Mouse (Mus musculus) embryonic facial prominence, embryonic 12.5 days (tissue): ENCODE results near the gene Irf3. TPM values are rescaled to one million over a fixed set of nuclear protein-coding genes. Genes with fewer than 3 reads are reported as not detected.

Experiments
- ATAC-seq: fragments of 200-750 bp; cut with Nextera tagmentation; 2 replicates; pipeline ENCODE4 v1.8.0; 2017; ENCODE audit not compliant: insufficient number of reproducible peaks, insufficient read depth, low FRiP score, low TSS enrichment
- H3K27ac ChIP-seq: fragments of 300-500 bp; sonication (generic); 2 replicates; pipeline ENCODE4 v1.5.1; 2016; ENCODE audit warnings: mild to moderate bottlenecking
- H3K27me3 ChIP-seq: fragments of 300-500 bp; sonication (generic); 2 replicates; pipeline ENCODE4 v1.6.1; 2016; ENCODE audit warnings: mild to moderate bottlenecking, moderate library complexity
- H3K36me3 ChIP-seq: fragments of 300-500 bp; sonication (generic); 2 replicates; pipeline ENCODE4 v1.6.1; 2016; ENCODE audit warnings: mild to moderate bottlenecking
- H3K4me1 ChIP-seq: fragments of 300-500 bp; sonication (generic); 2 replicates; pipeline ENCODE4 v1.6.1; 2016
- H3K4me2 ChIP-seq: fragments of 300-500 bp; sonication (generic); replicated peaks from 2 replicates; pipeline ENCODE4 v1.6.1; 2016; ENCODE audit warnings: mild to moderate bottlenecking, moderate library complexity
- H3K4me3 ChIP-seq: fragments of 300-500 bp; sonication (generic); 2 replicates; pipeline ENCODE4 v1.5.1; 2016; ENCODE audit warnings: mild to moderate bottlenecking
- H3K9ac ChIP-seq: fragments of 300-500 bp; sonication (generic); 2 replicates; pipeline ENCODE4 v1.6.1; 2016; ENCODE audit warnings: mild to moderate bottlenecking, moderate library complexity
- H3K9me3 ChIP-seq: fragments of 300-500 bp; sonication (generic); 2 replicates; pipeline ENCODE4 v1.6.1; 2016; ENCODE audit warnings: mild to moderate bottlenecking, moderate library complexity
- WGBS: fragments of 180-500 bp; shearing (Covaris S2); methylation state at CpG from one replicate; pipeline ENCODE4 v1.1.7; 2016; 5-methylcytosine and 5-hydroxymethylcytosine counted together
- polyA plus RNA-seq: library from polyadenylated mRNA; unstranded; fragments of >200 nt; fragmentation: Nextera tagmentation; extraction: Ambion mirVana; gene quantifications from 2 replicates; pipeline ENCODE4 v1.2.1, GENCODE M21; 2016

Irf3 gene
- polyA plus RNA-seq, 1 experiment from 2014 or later, result 93.3 TPM

DNA sequence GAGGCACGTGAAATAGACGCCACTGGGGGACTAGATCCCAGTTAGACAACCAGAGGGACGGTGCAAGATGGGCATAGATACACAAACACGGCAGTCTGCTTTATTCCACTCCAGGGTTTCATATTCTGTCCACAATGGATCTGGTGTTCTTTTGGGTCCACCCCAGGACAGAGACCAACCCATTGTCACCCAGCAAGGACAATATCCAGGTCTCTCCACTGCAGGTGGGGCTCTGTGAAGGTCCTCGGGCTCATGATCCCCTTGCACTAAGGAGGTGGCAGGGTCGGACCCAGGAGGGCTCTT is 22.4 kb upstream of the Irf3 start:
- Histone ChIP-seq H3K36me3 (peaks cover 49% of the 10 kb centered on the region), H3K27me3 (no peaks in the 10 kb centered on the region), H3K9me3 (no peaks in the 10 kb centered on the region), H3K4me3 (peak overlapping the region; percentile 52; the same call in 1 of the 2 replicates), H3K4me2 (peak overlapping the region; percentile 77), H3K9ac (no peak overlapping the region), H3K4me1 (peaks cover 21% of the 10 kb centered on the region), H3K27ac (peak overlapping the region; percentile 65)
- ATAC-seq, result 0 out of 2 replicates have a peak, but pooled peaks have one; percentile 29
- 20% methylated on average over 6 of the region's 6 CpGs for WGBS

DNA sequence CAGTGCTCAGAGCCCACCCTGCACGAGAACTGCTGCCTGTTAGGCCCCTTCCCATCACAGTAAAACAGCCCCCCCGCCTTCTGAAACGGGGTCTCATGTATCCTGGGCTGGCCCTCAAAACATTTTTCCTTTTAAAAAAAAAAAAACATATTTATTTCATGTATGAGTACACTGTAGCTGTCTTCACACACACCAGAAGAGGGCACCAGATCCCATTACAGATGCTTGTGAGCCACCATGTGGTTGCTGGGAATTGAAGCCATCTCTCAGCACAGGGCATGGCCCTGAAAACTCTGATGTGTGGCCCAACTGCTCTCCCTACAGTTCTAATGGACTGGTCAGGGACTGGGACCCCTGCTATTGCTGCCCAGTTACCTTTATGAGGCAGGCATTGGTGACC is 19.1 kb upstream of the Irf3 start:
- no peak overlapping the region for H3K27ac ChIP-seq
- no peaks in the 10 kb centered on the region for H3K9me3 ChIP-seq
- no peak overlapping the region for H3K4me2 ChIP-seq
- no peak for ATAC-seq
- H3K27me3 ChIP-seq, result no peaks in the 10 kb centered on the region
- no peak overlapping the region for H3K4me3 ChIP-seq
- peaks cover 77% of the 10 kb centered on the region for H3K36me3 ChIP-seq
- H3K4me1 ChIP-seq, result peaks cover 7% of the 10 kb centered on the region
- H3K9ac ChIP-seq, result no peak overlapping the region
- 90% methylated on average over 3 of the region's 3 CpGs for WGBS

DNA sequence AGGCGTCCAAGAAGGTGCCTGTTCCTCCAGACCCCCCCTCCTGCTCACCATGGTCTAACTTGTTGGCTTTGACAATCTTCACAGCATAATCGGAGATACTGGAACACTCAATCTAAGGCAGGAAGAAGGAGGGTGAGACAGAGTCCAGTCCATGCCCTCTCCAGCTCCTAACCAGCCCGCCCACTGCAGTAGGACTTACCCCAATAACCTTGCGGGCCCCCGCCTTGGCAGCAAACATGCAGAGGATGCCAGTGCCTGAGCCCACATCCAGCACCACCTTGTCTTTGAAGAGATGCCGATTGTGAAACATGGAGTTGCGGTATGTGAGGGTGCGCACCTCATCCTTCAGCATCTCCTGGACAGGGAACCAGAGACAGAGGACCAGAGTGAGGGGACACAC is 15.9 kb upstream of the Irf3 start:
- H3K27ac ChIP-seq, result no peak overlapping the region
- no peaks in the 10 kb centered on the region for H3K27me3 ChIP-seq
- no peaks in the 10 kb centered on the region for H3K9me3 ChIP-seq
- no peak for ATAC-seq
- no peak overlapping the region for H3K4me2 ChIP-seq
- no peak overlapping the region for H3K4me3 ChIP-seq
- H3K9ac ChIP-seq, result 0 out of 2 replicates have a peak overlapping the region, but pooled peaks have one; percentile 4
- peaks cover 64% of the 10 kb centered on the region for H3K36me3 ChIP-seq
- H3K4me1 ChIP-seq, result peaks cover 18% of the 10 kb centered on the region
- WGBS, result 95% methylated on average over 8 of the region's 8 CpGs

DNA sequence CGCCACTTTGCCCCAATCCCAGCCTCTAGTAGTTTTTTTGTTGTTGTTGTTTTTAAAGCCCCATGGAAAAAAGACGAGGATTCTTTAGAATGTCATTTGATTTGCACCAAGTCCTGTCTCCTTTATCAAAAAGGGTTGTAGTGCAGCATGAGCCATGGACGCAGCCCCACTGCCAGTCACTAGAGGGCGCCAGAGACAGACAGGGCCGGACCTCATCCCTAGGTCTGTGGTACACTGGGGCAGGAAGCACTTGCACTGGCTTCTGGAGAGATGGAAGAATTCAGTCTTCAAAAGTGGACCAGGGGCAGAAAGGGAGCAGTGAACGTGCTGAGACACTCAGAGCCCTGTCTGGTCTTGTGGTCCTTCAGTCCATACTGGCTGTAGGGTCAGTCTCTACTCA is 14.4 kb upstream of the Irf3 start:
- Histone ChIP-seq H3K9me3 (no peaks in the 10 kb centered on the region), H3K9ac (no peak overlapping the region), H3K27me3 (no peaks in the 10 kb centered on the region), H3K27ac (no peak overlapping the region), H3K4me1 (peaks cover 19% of the 10 kb centered on the region), H3K36me3 (peaks cover 48% of the 10 kb centered on the region), H3K4me3 (no peak overlapping the region), H3K4me2 (no peak overlapping the region)
- WGBS, result 39% methylated on average over 6 of the region's 6 CpGs
- ATAC-seq, result no peak

DNA sequence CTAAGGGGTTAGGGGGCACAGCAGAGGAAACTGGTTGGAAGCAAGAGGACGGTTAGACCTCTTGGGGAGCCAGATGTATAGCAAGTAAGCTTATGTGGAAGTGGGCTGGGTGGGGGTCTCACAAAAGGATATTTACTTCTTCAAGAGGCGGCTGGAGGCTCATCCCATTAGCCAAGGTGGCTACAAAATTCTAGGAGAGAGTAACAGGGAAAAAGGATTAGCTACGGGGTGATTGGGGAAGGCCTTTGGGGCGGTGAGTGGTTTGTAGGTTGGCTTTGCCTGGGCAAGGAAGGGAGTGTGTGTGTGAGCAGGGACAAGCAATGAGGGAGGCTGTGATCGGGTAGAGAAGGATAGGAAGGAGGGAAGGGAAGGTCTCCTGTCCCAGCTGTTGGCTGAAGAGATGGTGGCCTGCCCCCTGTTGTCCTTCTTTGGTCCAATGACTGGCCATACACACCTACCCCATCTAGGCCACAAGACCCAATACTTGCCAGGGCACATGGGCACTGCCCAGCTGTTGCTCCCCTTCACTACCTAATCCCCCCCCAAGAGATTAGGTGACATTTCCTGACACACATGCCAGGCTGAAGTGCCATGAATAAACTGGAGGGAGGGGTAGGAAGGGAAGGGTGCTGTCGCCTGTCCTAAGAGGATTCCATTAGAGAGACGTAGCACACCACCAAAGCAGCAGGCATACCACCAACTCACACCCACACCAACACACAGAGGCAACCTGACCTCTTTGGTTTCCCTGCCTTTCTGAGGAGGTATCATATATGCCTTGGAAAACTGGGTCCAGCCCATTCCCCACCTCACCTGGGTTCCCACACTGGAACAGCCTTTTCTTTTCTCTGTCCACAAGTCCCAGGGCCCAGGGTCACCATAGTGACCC is 13.3 kb upstream of the Irf3 start:
- no peaks in the 10 kb centered on the region for H3K9me3 ChIP-seq
- 0 out of 2 replicates have a peak overlapping the region, but pooled peaks have one; percentile 96 for H3K4me3 ChIP-seq
- H3K9ac ChIP-seq, result peak overlapping the region; percentile 25; the same call in 1 of the 2 replicates
- peak overlapping the region; percentile 67 for H3K4me2 ChIP-seq
- ATAC-seq, result no peak
- H3K36me3 ChIP-seq, result peaks cover 37% of the 10 kb centered on the region
- H3K27me3 ChIP-seq, result no peaks in the 10 kb centered on the region
- 80% methylated on average over 7 of the region's 7 CpGs for WGBS
- peaks cover 25% of the 10 kb centered on the region for H3K4me1 ChIP-seq
- peak overlapping the region; percentile 48; the same call in 1 of the 2 replicates for H3K27ac ChIP-seq

DNA sequence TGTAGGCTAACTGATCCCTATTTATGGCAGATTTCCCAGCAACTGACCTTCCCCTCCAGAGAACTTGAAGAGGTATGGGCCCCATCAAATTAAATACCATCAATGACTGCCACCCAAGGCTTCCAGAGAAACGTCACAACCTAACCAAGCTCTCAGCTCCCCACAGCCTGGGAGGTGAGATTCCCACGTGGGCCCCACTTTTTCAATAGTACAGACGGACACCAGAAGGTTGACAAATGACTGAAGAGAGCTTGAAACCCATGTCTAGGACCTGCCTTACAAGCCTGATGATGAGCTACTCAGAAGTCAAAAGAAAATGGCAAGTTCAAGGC is 12.6 kb upstream of the Irf3 start:
- ATAC-seq, result no peak
- Histone ChIP-seq H3K27ac (peak overlapping the region; percentile 31; the same call in 1 of the 2 replicates), H3K9ac (peak overlapping the region; percentile 25; the same call in 1 of the 2 replicates), H3K4me1 (peaks cover 25% of the 10 kb centered on the region), H3K4me2 (peak overlapping the region; percentile 67), H3K9me3 (no peaks in the 10 kb centered on the region), H3K4me3 (peak overlapping the region; percentile 96), H3K36me3 (peaks cover 36% of the 10 kb centered on the region), H3K27me3 (no peaks in the 10 kb centered on the region)
- 49% methylated on average over 3 of the region's 3 CpGs for WGBS

DNA sequence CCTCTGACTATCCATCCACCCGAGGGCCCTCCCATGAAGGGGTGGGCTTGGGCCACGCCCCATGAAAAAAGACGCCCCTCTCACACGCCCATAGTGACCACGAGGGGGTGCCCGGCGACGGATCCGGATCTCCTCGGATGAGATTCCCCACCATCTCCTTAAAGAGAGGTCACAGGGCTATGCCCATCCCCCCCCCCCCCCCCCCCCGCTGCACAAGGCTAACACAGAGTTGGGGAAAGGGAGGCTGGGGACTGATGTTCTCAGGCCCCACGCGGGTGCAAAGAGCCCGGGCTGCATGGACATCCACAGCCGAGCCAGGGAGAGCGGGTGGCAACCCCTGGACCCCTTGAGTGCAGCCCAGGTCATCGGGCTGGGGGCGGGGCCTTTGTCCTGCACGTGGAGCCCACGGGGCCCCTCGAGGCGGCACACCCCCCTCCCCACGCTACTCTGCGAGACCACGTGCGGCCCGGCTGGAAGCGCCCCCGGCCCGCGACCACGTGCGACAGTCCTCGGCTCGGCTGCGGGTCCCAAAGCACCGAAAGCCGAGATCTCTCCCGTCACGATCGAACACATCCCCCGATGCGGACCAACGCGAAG is 11.8 kb upstream of the Irf3 start:
- H3K9ac ChIP-seq, result peak overlapping the region; percentile 97
- under 1% methylated on average over 44 of the region's 45 CpGs for WGBS
- peak overlapping the region; percentile 95 for H3K27ac ChIP-seq
- peak overlapping the region; percentile 67 for H3K4me2 ChIP-seq
- no peak for ATAC-seq
- no peaks in the 10 kb centered on the region for H3K27me3 ChIP-seq
- peaks cover 27% of the 10 kb centered on the region for H3K36me3 ChIP-seq
- peak overlapping the region; percentile 96 for H3K4me3 ChIP-seq
- no peaks in the 10 kb centered on the region for H3K9me3 ChIP-seq
- peaks cover 25% of the 10 kb centered on the region for H3K4me1 ChIP-seq

DNA sequence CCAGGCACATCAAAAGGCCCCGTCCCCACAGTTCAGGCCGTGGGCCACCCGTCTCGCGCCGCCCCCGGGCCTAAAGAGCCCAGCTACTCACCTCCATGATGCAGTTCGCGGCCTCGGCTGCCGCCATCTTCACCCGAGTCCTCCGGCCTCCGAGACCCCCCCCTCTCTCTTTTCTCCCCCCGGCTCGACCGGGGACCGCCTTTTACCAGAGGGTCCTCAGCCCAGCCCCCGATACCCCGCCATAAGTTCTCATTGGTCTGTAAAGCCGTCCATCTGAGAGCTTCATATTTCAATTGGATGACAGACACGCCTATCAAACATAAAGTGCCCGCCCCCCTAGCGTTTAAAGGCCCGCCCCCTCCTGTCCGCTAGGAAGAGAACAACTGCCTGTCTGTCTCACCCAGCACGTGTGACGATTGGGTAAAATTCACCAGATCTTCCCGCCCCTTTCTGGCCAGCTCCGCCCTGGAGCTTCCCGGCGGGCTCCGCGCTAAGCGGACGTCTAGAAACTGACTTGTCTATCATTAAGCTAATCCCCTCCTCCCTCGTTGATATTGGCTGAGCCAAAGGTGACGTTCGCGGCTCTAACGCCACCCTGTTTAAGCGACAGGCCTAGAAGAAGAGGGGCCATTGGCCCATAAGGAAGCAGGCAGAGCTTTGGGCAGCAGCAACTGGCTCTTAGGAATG is 11.1 kb upstream of the Irf3 start, which contains the start of gene Prmt1:
TSS of gene Prmt1 (minus strand) at position 377 of the 687 bp plus-strand sequence.
- Histone ChIP-seq H3K27ac (peak within 1 kb of the TSS; percentile 96), H3K9me3 (no peaks in the 10 kb centered on the region), H3K27me3 (no peaks in the 10 kb centered on the region), H3K36me3 (peaks cover 26% of the 10 kb centered on the region), H3K4me1 (peaks cover 25% of the 10 kb centered on the region), H3K4me3 (peak within 1 kb of the TSS; percentile 96), H3K9ac (peak within 1 kb of the TSS; percentile 97), H3K4me2 (peak within 1 kb of the TSS; percentile 67)
- ATAC-seq, result peak; percentile 97
- WGBS, result under 1% methylated on average over 42 of the region's 42 CpGs

DNA sequence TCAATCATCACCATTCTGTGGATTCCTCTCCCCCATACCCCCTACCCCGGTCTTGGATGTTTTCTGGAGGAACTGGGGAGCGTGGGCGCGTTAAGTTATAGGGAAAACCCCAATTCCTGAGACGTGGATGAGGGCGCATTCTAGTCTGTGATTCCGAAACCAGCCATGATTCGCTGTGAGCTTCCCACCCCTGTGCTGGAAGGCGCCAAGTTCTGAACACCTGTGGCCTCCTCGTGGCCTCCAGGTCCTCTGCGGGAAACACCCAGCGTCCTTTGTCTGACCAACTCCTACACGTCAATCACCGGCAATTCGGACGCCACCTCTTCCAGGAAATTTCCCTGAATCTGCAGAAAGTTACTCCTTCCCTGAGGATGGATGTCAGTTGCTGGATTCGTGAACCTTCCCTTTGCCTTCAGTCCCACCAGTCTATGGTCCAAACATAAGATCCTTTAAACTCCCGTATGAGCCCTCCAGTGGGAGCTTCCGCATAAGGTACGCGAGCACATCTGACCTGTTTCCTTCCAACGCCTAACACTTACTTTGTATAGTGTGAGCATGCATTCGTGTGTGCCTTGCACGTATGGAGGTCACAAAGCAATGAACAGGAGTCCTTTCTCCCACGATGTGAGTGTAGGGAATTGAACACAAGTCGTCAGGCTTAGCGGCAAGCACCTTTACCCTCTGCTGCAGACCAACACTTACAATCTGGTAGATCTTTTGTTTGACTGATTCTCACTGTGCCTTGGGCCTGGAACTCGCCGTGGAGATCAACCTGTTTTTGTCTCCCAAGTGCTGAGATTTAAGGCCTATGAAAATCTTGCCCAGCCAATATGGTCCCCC is 10.3 kb upstream of the Irf3 start:
- 1% methylated on average over 29 of the region's 29 CpGs for WGBS
- H3K4me1 ChIP-seq, result peaks cover 25% of the 10 kb centered on the region
- H3K4me3 ChIP-seq, result peak overlapping the region; percentile 96
- no peak; the same call in none of the 2 replicates for ATAC-seq
- H3K27ac ChIP-seq, result peak overlapping the region; percentile 96
- no peaks in the 10 kb centered on the region for H3K9me3 ChIP-seq
- H3K4me2 ChIP-seq, result peak overlapping the region; percentile 62
- H3K36me3 ChIP-seq, result peaks cover 26% of the 10 kb centered on the region
- peak overlapping the region; percentile 69 for H3K9ac ChIP-seq
- no peaks in the 10 kb centered on the region for H3K27me3 ChIP-seq

DNA sequence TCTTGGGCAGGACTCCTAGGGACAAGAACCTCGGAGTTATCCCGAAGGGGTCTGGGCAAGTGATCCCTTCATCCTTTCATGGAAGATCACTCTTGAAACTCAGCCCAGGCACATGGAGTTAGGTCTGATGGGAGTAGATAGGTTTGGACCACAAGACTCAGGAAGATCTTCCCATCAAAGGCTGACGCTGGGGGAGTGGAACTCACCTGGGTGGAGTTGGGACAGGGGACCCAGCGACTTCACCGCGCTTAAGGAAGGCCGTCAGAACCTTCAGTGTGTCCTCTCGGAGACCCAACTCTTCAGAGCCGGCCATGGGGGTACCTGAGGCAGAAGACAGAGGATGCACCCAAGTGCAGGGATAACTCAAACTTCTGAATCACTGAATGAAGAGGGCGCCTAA is 776 bp upstream of the Irf3 start:
- peaks cover 62% of the 10 kb centered on the region for H3K36me3 ChIP-seq
- no peak for ATAC-seq
- WGBS, result 11% methylated on average over 10 of the region's 10 CpGs
- no peaks in the 10 kb centered on the region for H3K27me3 ChIP-seq
- H3K4me3 ChIP-seq, result peak overlapping the region; percentile 74
- peaks cover 25% of the 10 kb centered on the region for H3K4me1 ChIP-seq
- peak overlapping the region; percentile 83 for H3K9ac ChIP-seq
- peak overlapping the region; percentile 89 for H3K4me2 ChIP-seq
- no peaks in the 10 kb centered on the region for H3K9me3 ChIP-seq
- peak overlapping the region; percentile 85 for H3K27ac ChIP-seq

DNA sequence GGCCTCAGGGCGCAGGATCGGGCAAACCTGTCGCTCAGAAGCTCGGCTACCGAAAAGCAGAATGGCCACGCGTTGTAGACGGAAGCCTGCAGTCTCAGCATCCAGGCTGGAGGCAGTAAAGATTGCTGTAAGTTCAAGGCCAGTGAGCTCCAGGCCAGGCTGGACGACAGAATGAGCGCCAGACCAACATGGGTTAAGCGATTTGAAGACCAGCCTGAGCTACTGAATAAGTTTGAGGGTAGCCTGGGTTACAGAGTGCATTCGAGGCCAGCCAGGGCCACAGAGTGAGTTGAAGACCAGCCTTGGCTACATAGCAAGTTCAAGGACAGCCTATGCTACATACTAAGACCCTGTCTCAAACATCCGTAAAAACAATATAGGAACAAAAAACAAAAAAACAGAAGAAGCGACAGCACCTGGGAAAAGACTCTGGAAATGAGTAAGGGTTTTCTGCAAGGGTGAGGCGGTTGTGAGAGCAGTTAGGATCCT is 536 bp downstream of the Irf3 start:
- H3K27me3 ChIP-seq, result no peaks in the 10 kb centered on the region
- H3K4me3 ChIP-seq, result peak overlapping the region; percentile 74
- H3K4me1 ChIP-seq, result peaks cover 25% of the 10 kb centered on the region
- H3K27ac ChIP-seq, result peak overlapping the region; percentile 85
- 4% methylated on average over 15 of the region's 15 CpGs for WGBS
- no peak for ATAC-seq
- peak overlapping the region; percentile 89 for H3K4me2 ChIP-seq
- H3K9ac ChIP-seq, result peak overlapping the region; percentile 83
- peaks cover 62% of the 10 kb centered on the region for H3K36me3 ChIP-seq
- H3K9me3 ChIP-seq, result no peaks in the 10 kb centered on the region
